Mouse (Mus musculus) heart, adult 2 months (tissue): Measurements from ENCODE around the gene Cacna1a. TPM values are rescaled to one million over a fixed set of nuclear protein-coding genes. Genes with fewer than 3 reads are reported as not detected.
A peak's percentile ranks its signal among the peaks of the same experiment; 100 is the strongest.

Source experiments
- DNase-seq, 2 experiments: peaks; one replicate each; pipeline ENCODE4 v3.0.0; 2021
- H3K27ac ChIP-seq: fragments of 200-600 bp; 2 replicates; pipeline ENCODE4 v1.8.1; 2022
- H3K27me3 ChIP-seq: fragments of 200-500 bp; 2 replicates; pipeline ENCODE4 v1.6.1; 2012; ENCODE audit warnings: mild to moderate bottlenecking, low read length, inconsistent platforms, mixed read lengths; ENCODE audit not compliant: control insufficient read depth, insufficient read depth
- H3K36me3 ChIP-seq: fragments of 200-500 bp; 2 replicates; pipeline ENCODE4 v1.6.1; 2012; ENCODE audit warnings: low read length, inconsistent platforms; ENCODE audit not compliant: control insufficient read depth, insufficient read depth
- H3K4me1 ChIP-seq: fragments of 200-500 bp; 2 replicates; pipeline ENCODE4 v1.6.1; 2011; ENCODE audit warnings: low read length; ENCODE audit not compliant: control insufficient read depth, insufficient read depth
- H3K4me3 ChIP-seq: fragments of 200-600 bp; 2 replicates; pipeline ENCODE4 v1.8.1; 2022
- H3K79me2 ChIP-seq: fragments of 200-500 bp; replicated peaks from 2 replicates; pipeline ENCODE4 v1.6.1; 2012; ENCODE audit warnings: mild to moderate bottlenecking, inconsistent platforms, low read length, moderate library complexity, mixed read lengths; ENCODE audit not compliant: control insufficient read depth, insufficient read depth
- H3K9ac ChIP-seq: fragments of 200-500 bp; 2 replicates; pipeline ENCODE4 v1.6.1; 2012; ENCODE audit warnings: low read depth, mild to moderate bottlenecking, control low read depth, inconsistent platforms, low read length, mixed read lengths
- CTCF ChIP-seq: fragments of 200-600 bp; IDR thresholded peaks from 2 replicates; pipeline ENCODE4 v1.8.1; 2022; ENCODE audit warnings: antibody characterized with exemption, mild to moderate bottlenecking, moderate library complexity
- EP300 ChIP-seq: fragments of 200-500 bp; IDR thresholded peaks from 2 replicates; pipeline ENCODE4 v1.6.1; 2011; ENCODE audit warnings: low read depth, low read length, control low read depth; ENCODE audit not compliant: insufficient read depth
- POLR2A ChIP-seq: fragments of 200-500 bp; IDR thresholded peaks from 2 replicates; pipeline ENCODE4 v1.6.1; 2011; ENCODE audit warnings: mild to moderate bottlenecking, low read depth, low read length, control low read depth; ENCODE audit not compliant: insufficient read depth
- WGBS: fragments of 180-500 bp; shearing (Covaris S2); methylation state at CpG from one replicate; pipeline ENCODE4 v1.1.7; 2018; 5-methylcytosine and 5-hydroxymethylcytosine counted together
- intact Hi-C: fragments of 180-260 bp; cut with DNase I; formaldehyde crosslinking; loops from one replicate; pipeline ENCODE4 v1.15.1; 2025
- polyA plus RNA-seq: library from polyadenylated mRNA; depleted of rRNA; stranded (reverse); fragments of >200 nt; gene quantifications from 2 replicates; pipeline ENCODE4 v1.2.3, GENCODE M21; 2012
- total RNA-seq, 2 experiments: library from RNA; stranded (reverse); gene quantifications; 2 replicates each; pipeline ENCODE4 v1.2.3; 2021

Gene Cacna1a
- total and polyA plus RNA-seq, 3 experiments: 2.5 to 4.4 (median 2.7) TPM

- peak in 1 of 2 experiments; percentile 16 for DNase-seq
- TF ChIP-seq POLR2A (no peak), CTCF (no peak), EP300 (no peak)
- H3K4me1 ChIP-seq: peaks cover 1% of the 10 kb centered on the region; the same call in 1 of the 2 replicates
- 15% methylated on average over 17 of the region's 17 CpGs for WGBS
- no peak overlapping the region for H3K4me3 ChIP-seq
- H3K27ac ChIP-seq: no peak overlapping the region; the same call in 1 of the 2 replicates
- H3K79me2 ChIP-seq: no peaks in the 10 kb centered on the region
- H3K36me3 ChIP-seq: no peaks in the 10 kb centered on the region
- no peak overlapping the region for H3K9ac ChIP-seq
- H3K27me3 ChIP-seq: no peaks in the 10 kb centered on the region
- intact Hi-C loops: no loop called here
These were observed 131.8 kb downstream of the Cacna1a start for GRCm38 (mm10) chr8:84519767-84520626.

- no peaks in the 10 kb centered on the region for H3K79me2 ChIP-seq
- H3K36me3 ChIP-seq: no peaks in the 10 kb centered on the region
- TF ChIP-seq CTCF (no peak), EP300 (no peak), POLR2A (no peak)
- WGBS: 38% methylated on average over 2 of the region's 2 CpGs
- no peak overlapping the region for H3K27ac ChIP-seq
- H3K4me3 ChIP-seq: no peak overlapping the region
- H3K4me1 ChIP-seq: peaks cover 1% of the 10 kb centered on the region; the same call in 1 of the 2 replicates
- H3K9ac ChIP-seq: no peak overlapping the region
- no peaks in the 10 kb centered on the region for H3K27me3 ChIP-seq
- DNase-seq: no peak
- intact Hi-C loops: no loop called here
These were observed 132.8 kb downstream of the Cacna1a start for GRCm38 (mm10) chr8:84520999-84521398.

DNA sequence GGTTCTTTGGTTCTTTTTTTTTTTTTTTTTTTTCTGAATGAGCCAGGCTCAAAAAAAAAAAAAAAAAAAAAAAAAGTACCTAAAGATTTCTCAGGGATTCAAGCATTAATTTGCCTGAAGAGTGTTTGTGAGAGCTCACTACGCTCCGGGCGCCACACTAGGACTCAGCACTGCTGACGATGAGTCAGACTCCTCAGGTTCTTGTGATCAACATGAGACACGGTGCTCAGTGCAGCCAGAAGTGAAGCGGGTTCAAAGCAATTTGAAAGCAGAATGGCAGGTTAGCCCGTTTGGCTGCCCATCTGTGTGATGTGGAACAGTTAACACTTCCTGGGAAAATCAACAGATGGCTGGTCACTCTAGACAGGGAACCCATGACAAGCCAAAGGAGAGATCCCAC, 139.8 kb downstream of the Cacna1a start:
- intact Hi-C loops: no loop called here
- no peaks in the 10 kb centered on the region for H3K27me3 ChIP-seq
- no peaks in the 10 kb centered on the region for H3K79me2 ChIP-seq
- H3K27ac ChIP-seq: no peak overlapping the region
- no peaks in the 10 kb centered on the region for H3K36me3 ChIP-seq
- 84% methylated on average over 7 of the region's 7 CpGs for WGBS
- DNase-seq: no peak
- TF ChIP-seq POLR2A (no peak), EP300 (no peak), CTCF (no peak)
- no peak overlapping the region for H3K4me3 ChIP-seq
- H3K9ac ChIP-seq: no peak overlapping the region
- no peaks in the 10 kb centered on the region for H3K4me1 ChIP-seq

DNA sequence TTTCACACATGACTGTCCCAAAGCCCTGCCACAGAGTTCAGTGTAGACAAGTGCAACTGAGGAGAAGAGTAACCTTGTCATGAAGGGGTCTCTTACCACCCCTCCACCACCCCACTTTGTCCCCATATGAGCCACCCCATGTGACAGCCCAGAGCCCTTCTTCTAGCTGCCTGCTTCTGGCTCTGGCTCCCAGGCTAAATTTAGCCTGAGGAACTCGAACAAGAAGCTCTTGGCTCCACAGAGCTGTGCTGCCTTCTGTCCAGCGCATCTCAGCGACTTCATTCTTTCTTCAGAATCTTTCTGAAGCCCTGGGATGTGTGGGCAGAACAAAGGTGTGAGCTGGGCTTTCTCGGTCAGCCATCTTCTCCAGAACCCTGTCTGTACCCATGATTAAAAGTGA, 141.3 kb downstream of the Cacna1a start:
- DNase-seq: peak in 1 of 2 experiments; percentile 9
- no peak for TF ChIP-seq POLR2A
- TF ChIP-seq CTCF: no peak
- no peak for TF ChIP-seq EP300
- Histone ChIP-seq H3K27me3 (no peaks in the 10 kb centered on the region), H3K27ac (no peak overlapping the region), H3K4me1 (no peaks in the 10 kb centered on the region), H3K9ac (no peak overlapping the region), H3K36me3 (no peaks in the 10 kb centered on the region), H3K4me3 (no peak overlapping the region), H3K79me2 (no peaks in the 10 kb centered on the region)
- 40% methylated on average over 4 of the region's 4 CpGs for WGBS
- intact Hi-C loops: no loop called here

DNA sequence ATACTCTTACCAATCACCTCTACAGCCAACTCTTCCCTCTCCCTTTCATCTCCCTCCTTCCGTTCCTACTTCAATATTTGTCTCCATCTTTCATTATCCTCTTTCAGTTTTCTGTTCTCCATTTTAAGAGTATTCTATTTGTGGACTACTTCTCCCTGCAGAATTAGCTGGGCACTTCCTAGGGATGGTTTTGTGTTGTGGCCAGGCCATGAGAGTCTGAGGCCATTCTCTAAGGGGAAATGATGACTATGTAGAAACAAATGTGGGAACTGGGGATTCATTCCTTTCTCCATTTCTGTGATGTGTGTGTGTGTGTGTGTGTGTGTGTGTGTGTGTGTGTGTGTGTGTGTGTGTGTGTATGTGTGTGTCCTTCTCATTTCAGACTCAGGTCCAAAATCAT, 144.5 kb downstream of the Cacna1a start:
- intact Hi-C loops: no loop called here
- TF ChIP-seq CTCF (no peak), POLR2A (no peak), EP300 (no peak)
- Histone ChIP-seq H3K4me3 (no peak overlapping the region), H3K36me3 (no peaks in the 10 kb centered on the region), H3K79me2 (no peaks in the 10 kb centered on the region), H3K4me1 (no peaks in the 10 kb centered on the region), H3K9ac (no peak overlapping the region), H3K27me3 (no peaks in the 10 kb centered on the region), H3K27ac (no peak overlapping the region)
- no peak for DNase-seq
- WGBS: 96% methylated on average over 1 of the region's 1 CpGs

- Histone ChIP-seq H3K9ac (no peak overlapping the region), H3K27ac (no peak overlapping the region), H3K4me3 (no peak overlapping the region), H3K36me3 (no peaks in the 10 kb centered on the region), H3K79me2 (no peaks in the 10 kb centered on the region), H3K4me1 (no peaks in the 10 kb centered on the region), H3K27me3 (no peaks in the 10 kb centered on the region)
- no peak for TF ChIP-seq EP300
- intact Hi-C loops: no loop called here
- 65% methylated on average over 4 of the region's 4 CpGs for WGBS
- no peak for DNase-seq
These were observed 145.1 kb downstream of the Cacna1a start for GRCm38 (mm10) chr8:84533341-84533740.
